Mouse (Mus musculus) gastrocnemius, postnatal 4 days (tissue): Measurements from ENCODE around the gene Trim45. TPM values are rescaled to one million over a fixed set of nuclear protein-coding genes. Genes with fewer than 3 reads are reported as not detected.

ENCODE experiments used
- total RNA-seq, 2 experiments: library from RNA; stranded (reverse); gene quantifications; 2 replicates each; pipeline ENCODE4 v1.2.3; 2021

Gene Trim45
- total RNA-seq, 2 experiments from 2014 or later: 15.1 to 15.9 TPM

Other genes starting within 250 kb of the Trim45 start
- 10 to 100 TPM; 70.8 to 75.2 TPM for gene Man1a2, start 236.7 kb upstream of the Trim45 start, total RNA-seq
- under 1 TPM in 1 of 2 experiments, not detected in 1; 0.18 TPM for gene Vtcn1, start 96.7 kb upstream of the Trim45 start, total RNA-seq
- 1 to 10 TPM; 6.9 to 8.5 TPM for gene Ttf2, start 47.5 kb downstream of the Trim45 start, total RNA-seq
- gene Cd101, start 107.4 kb downstream of the Trim45 start, total RNA-seq: under 1 TPM; 0.57 to 0.91 TPM
- gene Ptgfrn, start 188.1 kb downstream of the Trim45 start, total RNA-seq: 10 to 100 TPM; 87.5 to 90.5 TPM